Comparison of ENCODE assay signal across 19 mouse cellular contexts in the genomic region with DNA sequence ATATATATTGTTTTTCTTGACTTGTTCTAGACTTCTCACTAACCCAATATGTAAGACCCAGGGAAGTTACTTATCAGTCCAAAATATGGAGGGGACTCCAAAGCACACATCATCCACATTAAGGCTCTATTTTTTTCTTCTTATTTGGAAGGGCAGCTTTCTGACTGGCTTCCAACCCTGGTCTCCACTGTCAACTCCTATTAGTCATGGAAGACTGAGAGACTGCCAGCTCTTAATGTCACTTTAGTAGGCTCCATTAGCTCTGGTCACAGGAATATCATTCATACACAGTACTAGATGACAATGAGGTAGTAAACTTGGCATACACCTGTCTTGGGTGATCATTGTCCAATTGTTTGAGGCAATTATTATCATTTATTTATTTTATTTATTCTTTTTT.
DNase-seq lines count a peak whose midpoint lies in the region; ATAC-seq lines count a peak whose summit lies in the region.
"Had no signal": no experiment of that assay in that cellular context is flagged by ENCODE, and none has a peak within 500 bp of the region (broad histone marks: within the 10 kb centered on the region; RNA-seq: fewer than 3 reads in every experiment).

No protein-coding gene starts in this region.

- no peaks in the 10 kb centered on the region for H3K36me3 ChIP-seq in midbrain, embryonic 11.5 days (ENCODE audit: control insufficient read depth, insufficient read depth, low read length)
- no peaks in the 10 kb centered on the region for H3K36me3 ChIP-seq in midbrain, embryonic 13.5 days
- H3K36me3 ChIP-seq: embryonic facial prominence, embryonic 15.5 days; forebrain, embryonic 10.5 days; heart, embryonic 13.5 days had no signal

- H3K4me2 ChIP-seq in midbrain, embryonic 11.5 days = no peak overlapping the region
- H3K4me2 ChIP-seq in midbrain, embryonic 13.5 days (replicated peaks) = no peak overlapping the region
- H3K4me2 ChIP-seq: embryonic facial prominence, embryonic 15.5 days; heart, embryonic 13.5 days had no signal

- H3K27me3 ChIP-seq in midbrain, embryonic 11.5 days (ENCODE audit: control insufficient read depth, insufficient read depth, low read length) = no peaks in the 10 kb centered on the region
- no peaks in the 10 kb centered on the region for H3K27me3 ChIP-seq in midbrain, embryonic 13.5 days
- H3K27me3 ChIP-seq: embryonic facial prominence, embryonic 15.5 days; heart, embryonic 13.5 days had no signal

- H3K9ac ChIP-seq in midbrain, embryonic 11.5 days (ENCODE audit: low read length) = no peak overlapping the region
- H3K9ac ChIP-seq in midbrain, embryonic 13.5 days (replicated peaks) = no peak overlapping the region
- H3K9ac ChIP-seq: embryonic facial prominence, embryonic 15.5 days; heart, embryonic 13.5 days had no signal

- no peaks in the 10 kb centered on the region for H3K9me3 ChIP-seq in midbrain, embryonic 11.5 days (ENCODE audit: control insufficient read depth, low read length)
- no peaks in the 10 kb centered on the region for H3K9me3 ChIP-seq in midbrain, embryonic 13.5 days
- H3K9me3 ChIP-seq: embryonic facial prominence, embryonic 15.5 days; forebrain, embryonic 10.5 days; heart, embryonic 13.5 days had no signal

- ATAC-seq in midbrain, embryonic 11.5 days (ENCODE audit: low FRiP score) = 0 out of 2 replicates have a peak, but pooled peaks have one; percentile 30
- ATAC-seq in midbrain, embryonic 13.5 days = no peak
- ATAC-seq: forebrain, embryonic 14.5 days; intestine, postnatal 0 days had no signal

- DNase-seq in cerebellum, adult 11 months = peak; percentile 10
- DNase-seq in cerebellum, adult 8-10 months = no peak
- peak; percentile 78 for DNase-seq in midbrain, embryonic 11.5 days (ENCODE audit: low spot score, missing footprints)
- DNase-seq in cerebellum, adult 9-11 months = peak; percentile 21
- DNase-seq in retina, postnatal 1 day = peak; percentile 35
- DNase-seq in kidney, adult 11 months = no peak
- no peak for DNase-seq in layer of hippocampus, adult 11-12 months (ENCODE audit: low spot score)
- DNase-seq: adrenal gland, postnatal 25 days; embryo, embryonic 11 days; gastrocnemius, adult 2 months; gastrocnemius, postnatal 25 days; heart, postnatal 36 days had no signal

- no peak overlapping the region for H3K27ac ChIP-seq in midbrain, embryonic 11.5 days (ENCODE audit: low read depth, low read length)
- H3K27ac ChIP-seq in midbrain, embryonic 13.5 days = no peak overlapping the region
- H3K27ac ChIP-seq: embryonic facial prominence, embryonic 15.5 days; forebrain, embryonic 10.5 days; gastrocnemius, adult 2 months; heart, embryonic 13.5 days had no signal

- no peak overlapping the region for H3K4me3 ChIP-seq in midbrain, embryonic 11.5 days (ENCODE audit: low read depth, low read length)
- no peak overlapping the region for H3K4me3 ChIP-seq in midbrain, embryonic 13.5 days (replicated peaks)
- H3K4me3 ChIP-seq: embryonic facial prominence, embryonic 15.5 days; erythroblast, embryonic 14.5 days; forebrain, embryonic 10.5 days; gastrocnemius, adult 2 months; heart, embryonic 13.5 days had no signal

- no peaks in the 10 kb centered on the region for H3K4me1 ChIP-seq in midbrain, embryonic 11.5 days (ENCODE audit: control insufficient read depth, insufficient read depth, low read length)
- peaks cover 14% of the 10 kb centered on the region for H3K4me1 ChIP-seq in midbrain, embryonic 13.5 days (replicated peaks)
- H3K4me1 ChIP-seq: embryonic facial prominence, embryonic 15.5 days; heart, embryonic 13.5 days had no signal

Comparison
In these comparisons a context has a peak if more than half of its experiments do, and no peak if none do; other contexts are left out.
1. DNase-seq: peak in cerebellum, adult 11 months (single experiment), midbrain, embryonic 11.5 days (single experiment), cerebellum, adult 9-11 months (single experiment) and retina, postnatal 1 day (single experiment); none in cerebellum, adult 8-10 months (single experiment), kidney, adult 11 months (single experiment) and layer of hippocampus, adult 11-12 months (single experiment).